Mouse (Mus musculus): ENCODE measurements around the gene Gm6793. TPM values are rescaled to one million over a fixed set of nuclear protein-coding genes. Genes with fewer than 3 reads are reported as not detected.

Gm6793 gene
- polyA plus RNA-seq, 1 experiment from 2014 or later: 0.75 TPM

DNA sequence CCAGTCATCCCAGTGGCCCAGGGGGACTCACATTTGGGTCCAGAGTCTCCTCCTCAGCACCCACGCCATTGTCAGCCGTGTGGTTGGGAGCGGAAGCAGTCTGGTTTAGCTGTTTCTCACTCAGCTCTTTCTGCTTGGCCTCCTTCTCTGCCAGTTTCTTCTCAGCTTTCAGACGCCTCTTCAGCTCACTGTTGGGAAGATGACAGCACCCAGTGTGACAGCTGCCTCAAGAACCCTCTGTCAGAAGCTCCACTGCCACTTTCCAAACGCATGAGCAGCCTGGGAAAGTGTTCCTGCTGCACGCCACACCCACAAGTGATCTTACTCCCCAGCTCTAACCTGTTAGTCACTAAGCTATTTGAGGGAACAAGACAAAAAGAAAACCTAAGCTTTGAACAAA lies 9.2 kb downstream of the Gm6793 start:
- Histone ChIP-seq H3K27me3 (ENCODE audit: control insufficient read depth, insufficient read depth, low read length) (no peaks in the 10 kb centered on the region), H3K4me1 (ENCODE audit: control insufficient read depth, insufficient read depth, low read length) (peaks cover 6% of the 10 kb centered on the region), H3K9me3 (ENCODE audit: control insufficient read depth, low read length) (no peaks in the 10 kb centered on the region), H3K9ac (ENCODE audit: low read length) (no peak overlapping the region), H3K27ac (replicated peaks; ENCODE audit: low read depth, low read length) (no peak overlapping the region), H3K36me3 (ENCODE audit: control insufficient read depth, insufficient read depth, low read length) (peaks cover 31% of the 10 kb centered on the region), H3K4me2 (ENCODE audit: low read depth, severe bottlenecking) (no peak overlapping the region), H3K4me3 (ENCODE audit: low read depth, low read length) (no peak overlapping the region)
- WGBS: 91% methylated on average over 6 of the region's 6 CpGs
- DNase-seq (ENCODE audit: low spot score): no peak
- ATAC-seq (ENCODE audit: insufficient number of reproducible peaks, low FRiP score, low TSS enrichment, low read depth): no peak

GRCm38 (mm10) chr8:112004754-112005153 lies 10.1 kb downstream of the Gm6793 start:
- Histone ChIP-seq H3K27ac (replicated peaks; ENCODE audit: low read depth, low read length) (no peak overlapping the region), H3K4me2 (ENCODE audit: low read depth, severe bottlenecking) (no peak overlapping the region), H3K36me3 (ENCODE audit: control insufficient read depth, insufficient read depth, low read length) (peaks cover 40% of the 10 kb centered on the region), H3K9ac (ENCODE audit: low read length) (no peak overlapping the region), H3K27me3 (ENCODE audit: control insufficient read depth, insufficient read depth, low read length) (no peaks in the 10 kb centered on the region), H3K4me1 (ENCODE audit: control insufficient read depth, insufficient read depth, low read length) (no peaks in the 10 kb centered on the region), H3K9me3 (ENCODE audit: control insufficient read depth, low read length) (no peaks in the 10 kb centered on the region), H3K4me3 (ENCODE audit: low read depth, low read length) (no peak overlapping the region)
- no peak for ATAC-seq (ENCODE audit: insufficient number of reproducible peaks, low FRiP score, low TSS enrichment, low read depth)
- DNase-seq (ENCODE audit: low spot score): no peak

GRCm38 (mm10) chr8:111992703-111993039 lies 22.2 kb downstream of the Gm6793 start:
- Histone ChIP-seq H3K9ac (ENCODE audit: low read length) (no peak overlapping the region), H3K27ac (replicated peaks; ENCODE audit: low read depth, low read length) (no peak overlapping the region), H3K4me1 (ENCODE audit: control insufficient read depth, insufficient read depth, low read length) (no peaks in the 10 kb centered on the region), H3K27me3 (ENCODE audit: control insufficient read depth, insufficient read depth, low read length) (no peaks in the 10 kb centered on the region), H3K36me3 (ENCODE audit: control insufficient read depth, insufficient read depth, low read length) (peaks cover 17% of the 10 kb centered on the region), H3K4me3 (ENCODE audit: low read depth, low read length) (no peak overlapping the region), H3K4me2 (ENCODE audit: low read depth, severe bottlenecking) (no peak overlapping the region), H3K9me3 (ENCODE audit: control insufficient read depth, low read length) (no peaks in the 10 kb centered on the region)
- ATAC-seq (ENCODE audit: insufficient number of reproducible peaks, low FRiP score, low TSS enrichment, low read depth) (0 out of 2 replicates have a peak, but pooled peaks have one; percentile 2), DNase-seq (ENCODE audit: low spot score) (no peak)
- WGBS: 73% methylated on average over 3 of the region's 3 CpGs

GRCm38 (mm10) chr8:111992013-111992702 lies 22.7 kb downstream of the Gm6793 start, which contains the start of gene Adat1:
TSS of gene Adat1 (minus strand) at chr8:111992302.
- Histone ChIP-seq H3K4me2 (ENCODE audit: low read depth, severe bottlenecking) (peak within 1 kb of the TSS; percentile 51), H3K9ac (ENCODE audit: low read length) (peak within 1 kb of the TSS; percentile 78), H3K27me3 (ENCODE audit: control insufficient read depth, insufficient read depth, low read length) (no peaks in the 10 kb centered on the region), H3K4me1 (ENCODE audit: control insufficient read depth, insufficient read depth, low read length) (no peaks in the 10 kb centered on the region), H3K36me3 (ENCODE audit: control insufficient read depth, insufficient read depth, low read length) (peaks cover 14% of the 10 kb centered on the region), H3K9me3 (ENCODE audit: control insufficient read depth, low read length) (no peaks in the 10 kb centered on the region), H3K4me3 (ENCODE audit: low read depth, low read length) (peak within 1 kb of the TSS; percentile 82), H3K27ac (replicated peaks; ENCODE audit: low read depth, low read length) (no peak within 1 kb of the TSS)
- WGBS: 4% methylated on average over 33 of the region's 33 CpGs
- ATAC-seq (ENCODE audit: insufficient number of reproducible peaks, low FRiP score, low TSS enrichment, low read depth): peak; percentile 92
- peak; percentile 94 for DNase-seq (ENCODE audit: low spot score)

DNA sequence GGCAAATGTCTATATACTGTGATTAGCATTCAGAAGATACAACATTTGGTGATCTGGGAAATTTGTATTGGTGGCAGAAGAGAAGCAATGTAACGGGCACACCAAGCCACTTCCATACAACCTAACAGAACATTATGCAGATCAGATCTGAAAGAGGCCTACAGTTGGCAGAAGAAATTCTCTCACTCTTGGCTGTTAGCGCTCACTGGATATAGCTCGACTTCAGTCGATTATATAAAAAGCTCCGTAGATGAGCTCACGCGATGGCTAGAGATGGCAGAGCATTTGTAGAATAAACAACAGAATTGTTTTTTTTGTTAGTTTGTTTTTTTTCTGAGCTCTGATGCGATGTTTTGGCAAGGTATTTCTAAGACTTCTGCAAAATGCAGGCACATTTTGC lies 23.6 kb downstream of the Gm6793 start:
- DNase-seq (ENCODE audit: low spot score) (no peak), ATAC-seq (ENCODE audit: insufficient number of reproducible peaks, low FRiP score, low TSS enrichment, low read depth) (no peak)
- Histone ChIP-seq H3K9ac (ENCODE audit: low read length) (no peak overlapping the region; the same call in 1 of the 2 replicates), H3K4me1 (ENCODE audit: control insufficient read depth, insufficient read depth, low read length) (no peaks in the 10 kb centered on the region), H3K4me3 (ENCODE audit: low read depth, low read length) (peak overlapping the region; percentile 82), H3K27me3 (ENCODE audit: control insufficient read depth, insufficient read depth, low read length) (no peaks in the 10 kb centered on the region), H3K9me3 (ENCODE audit: control insufficient read depth, low read length) (no peaks in the 10 kb centered on the region), H3K4me2 (ENCODE audit: low read depth, severe bottlenecking) (peak overlapping the region; percentile 51), H3K36me3 (ENCODE audit: control insufficient read depth, insufficient read depth, low read length) (peaks cover 13% of the 10 kb centered on the region), H3K27ac (replicated peaks; ENCODE audit: low read depth, low read length) (no peak overlapping the region)
- WGBS: 68% methylated on average over 8 of the region's 8 CpGs

DNA sequence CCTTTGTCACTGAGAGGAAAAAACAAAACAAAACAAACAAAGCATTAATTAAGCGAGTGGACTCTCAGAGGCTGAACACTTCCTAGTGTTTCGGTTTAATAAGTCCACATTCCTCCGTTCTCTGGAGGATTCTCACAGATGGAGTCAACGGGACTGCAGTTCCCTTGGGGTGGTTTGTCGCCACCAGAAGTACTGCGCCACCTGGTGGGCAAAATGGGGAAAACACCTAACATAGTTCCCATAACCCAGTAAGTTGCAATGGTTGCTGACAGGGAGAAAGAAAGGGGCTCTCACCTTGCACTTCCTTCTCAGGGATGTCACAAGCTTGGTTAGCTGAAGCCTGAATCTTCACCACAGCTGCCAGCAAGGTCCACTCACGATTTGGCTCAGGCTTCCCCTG lies 24.9 kb downstream of the Gm6793 start:
- ATAC-seq (ENCODE audit: insufficient number of reproducible peaks, low FRiP score, low TSS enrichment, low read depth): no peak
- Histone ChIP-seq H3K4me3 (ENCODE audit: low read depth, low read length) (no peak overlapping the region), H3K9me3 (ENCODE audit: control insufficient read depth, low read length) (no peaks in the 10 kb centered on the region), H3K9ac (ENCODE audit: low read length) (no peak overlapping the region), H3K4me1 (ENCODE audit: control insufficient read depth, insufficient read depth, low read length) (no peaks in the 10 kb centered on the region), H3K4me2 (ENCODE audit: low read depth, severe bottlenecking) (no peak overlapping the region), H3K27me3 (ENCODE audit: control insufficient read depth, insufficient read depth, low read length) (no peaks in the 10 kb centered on the region), H3K27ac (replicated peaks; ENCODE audit: low read depth, low read length) (no peak overlapping the region), H3K36me3 (ENCODE audit: control insufficient read depth, insufficient read depth, low read length) (peaks cover 10% of the 10 kb centered on the region)
- DNase-seq (ENCODE audit: low spot score): peak; percentile 91
- 25% methylated on average over 7 of the region's 7 CpGs for WGBS

DNA sequence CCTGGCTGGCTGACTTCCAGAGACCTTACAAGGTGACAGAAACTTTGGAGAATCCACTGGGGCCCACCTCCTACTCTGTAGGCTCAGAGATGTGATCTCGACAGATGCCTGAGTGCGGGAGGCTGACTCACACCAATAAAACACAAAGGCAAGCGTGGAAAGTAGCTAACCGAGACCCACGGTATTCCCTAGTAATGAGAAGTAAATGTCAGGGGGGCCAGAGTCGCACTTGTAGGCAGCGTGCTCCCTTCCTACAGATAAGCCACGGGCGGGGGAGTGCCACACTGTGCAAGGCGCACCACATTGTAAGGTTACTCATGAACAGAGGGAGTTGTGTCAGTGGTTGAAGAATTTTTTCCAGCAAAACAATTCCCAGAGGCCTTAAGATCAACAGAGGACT lies 30.3 kb downstream of the Gm6793 start:
- DNase-seq (ENCODE audit: low spot score): no peak

DNA sequence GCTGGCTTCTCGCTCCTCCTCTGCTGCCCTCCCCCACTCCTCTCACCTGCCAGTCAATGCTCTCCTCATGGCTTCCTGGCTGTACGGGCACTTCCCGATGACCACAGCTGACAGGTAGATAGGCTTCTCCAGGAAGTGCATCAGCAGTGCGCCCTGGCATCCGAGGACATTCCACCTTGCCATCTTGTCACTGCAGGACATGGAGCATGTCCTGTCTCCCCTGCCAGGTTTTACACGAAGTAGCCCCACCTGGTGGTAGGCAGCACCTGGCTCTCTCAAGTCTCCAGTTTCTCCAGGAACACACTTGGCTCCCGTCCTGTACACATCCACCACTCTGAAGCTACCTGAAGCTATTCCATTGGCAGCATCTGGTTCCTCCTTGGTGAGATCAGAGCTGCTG lies 32.7 kb downstream of the Gm6793 start:
- no peak overlapping the region for H3K9ac ChIP-seq (ENCODE audit: low read length)
- no peak overlapping the region for H3K4me3 ChIP-seq (ENCODE audit: low read depth, low read length)
- peaks cover 9% of the 10 kb centered on the region; the same call in 1 of the 2 replicates for H3K36me3 ChIP-seq (ENCODE audit: control insufficient read depth, insufficient read depth, low read length)
- H3K9me3 ChIP-seq (ENCODE audit: control insufficient read depth, low read length): no peaks in the 10 kb centered on the region
- 77% methylated on average over 7 of the region's 7 CpGs for WGBS
- no peaks in the 10 kb centered on the region for H3K4me1 ChIP-seq (ENCODE audit: control insufficient read depth, insufficient read depth, low read length)
- H3K4me2 ChIP-seq (ENCODE audit: low read depth, severe bottlenecking): no peak overlapping the region
- no peak for ATAC-seq (ENCODE audit: insufficient number of reproducible peaks, low FRiP score, low TSS enrichment, low read depth)
- no peak for DNase-seq (ENCODE audit: low spot score)
- no peaks in the 10 kb centered on the region for H3K27me3 ChIP-seq (ENCODE audit: control insufficient read depth, insufficient read depth, low read length)
- no peak overlapping the region for H3K27ac ChIP-seq (replicated peaks; ENCODE audit: low read depth, low read length)

More for the DNA sequence above, 30.3 kb downstream of the Gm6793 start:
- H3K27me3 ChIP-seq (ENCODE audit: control insufficient read depth, insufficient read depth, low read length): no peaks in the 10 kb centered on the region
- peaks cover 11% of the 10 kb centered on the region for H3K36me3 ChIP-seq (ENCODE audit: control insufficient read depth, insufficient read depth, low read length)
- 87% methylated on average over 10 of the region's 10 CpGs for WGBS
- no peaks in the 10 kb centered on the region for H3K4me1 ChIP-seq (ENCODE audit: control insufficient read depth, insufficient read depth, low read length)
- no peaks in the 10 kb centered on the region for H3K9me3 ChIP-seq (ENCODE audit: control insufficient read depth, low read length)
- no peak overlapping the region for H3K27ac ChIP-seq (replicated peaks; ENCODE audit: low read depth, low read length)
- H3K9ac ChIP-seq (ENCODE audit: low read length): no peak overlapping the region
- no peak overlapping the region for H3K4me3 ChIP-seq (ENCODE audit: low read depth, low read length)
- no peak overlapping the region for H3K4me2 ChIP-seq (ENCODE audit: low read depth, severe bottlenecking)
- no peak for ATAC-seq (ENCODE audit: insufficient number of reproducible peaks, low FRiP score, low TSS enrichment, low read depth)

- Histone ChIP-seq H3K36me3 (ENCODE audit: control insufficient read depth, insufficient read depth, low read length) (peaks cover 14% of the 10 kb centered on the region; the same call in 1 of the 2 replicates), H3K4me1 (ENCODE audit: control insufficient read depth, insufficient read depth, low read length) (no peaks in the 10 kb centered on the region), H3K4me2 (ENCODE audit: low read depth, severe bottlenecking) (no peak overlapping the region), H3K27ac (replicated peaks; ENCODE audit: low read depth, low read length) (no peak overlapping the region), H3K4me3 (ENCODE audit: low read depth, low read length) (no peak overlapping the region), H3K9ac (ENCODE audit: low read length) (no peak overlapping the region), H3K27me3 (ENCODE audit: control insufficient read depth, insufficient read depth, low read length) (no peaks in the 10 kb centered on the region), H3K9me3 (ENCODE audit: control insufficient read depth, low read length) (no peaks in the 10 kb centered on the region)
- ATAC-seq (ENCODE audit: insufficient number of reproducible peaks, low FRiP score, low TSS enrichment, low read depth): no peak
- WGBS: 86% methylated on average over 10 of the region's 10 CpGs
- DNase-seq (ENCODE audit: low spot score): no peak
These were observed 36.7 kb downstream of the Gm6793 start for GRCm38 (mm10) chr8:111978147-111978546.
